Mouse (Mus musculus): ENCODE measurements at regions not wholly inside any gene's neighbourhood (a gene's known extent, or its start where the extent isn't known, plus 50 kb on each side); places are given as distances from the start of the nearest gene placed in this dataset.
A peak's percentile ranks its signal among the peaks of the same experiment; 100 is the strongest.

DNA sequence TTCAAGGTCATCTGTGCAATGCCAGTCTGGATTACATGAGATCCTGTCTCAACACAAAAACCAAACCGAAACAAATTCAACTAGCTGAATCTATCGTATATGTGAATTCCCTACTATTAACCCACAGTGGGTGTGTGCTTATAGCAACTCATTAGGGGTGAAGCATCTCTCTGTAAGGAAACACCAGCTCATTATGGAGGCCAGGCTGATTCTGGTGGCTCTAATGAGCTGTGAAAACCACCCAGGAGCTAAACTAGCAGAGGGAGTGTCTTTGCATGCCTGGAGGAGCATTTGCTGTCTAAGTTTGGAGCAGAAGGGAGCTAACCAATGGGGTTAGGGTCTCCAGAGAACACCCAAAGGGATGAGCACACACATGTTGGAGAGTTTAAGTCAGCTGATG, 54.1 kb upstream of the Adamts2 start:
- DNase-seq (ENCODE audit: low read depth): peak; percentile 43
- no peak for TF ChIP-seq CTCF (IDR thresholded peaks at IDR 0.05; ENCODE audit: borderline replicate concordance, extremely low read depth, insufficient read depth, insufficient read length)
- no peak for TF ChIP-seq POLR2A (IDR thresholded peaks at IDR 0.05; ENCODE audit: borderline replicate concordance, extremely low read depth, insufficient read depth, insufficient read length, poor library complexity, severe bottlenecking)

DNA sequence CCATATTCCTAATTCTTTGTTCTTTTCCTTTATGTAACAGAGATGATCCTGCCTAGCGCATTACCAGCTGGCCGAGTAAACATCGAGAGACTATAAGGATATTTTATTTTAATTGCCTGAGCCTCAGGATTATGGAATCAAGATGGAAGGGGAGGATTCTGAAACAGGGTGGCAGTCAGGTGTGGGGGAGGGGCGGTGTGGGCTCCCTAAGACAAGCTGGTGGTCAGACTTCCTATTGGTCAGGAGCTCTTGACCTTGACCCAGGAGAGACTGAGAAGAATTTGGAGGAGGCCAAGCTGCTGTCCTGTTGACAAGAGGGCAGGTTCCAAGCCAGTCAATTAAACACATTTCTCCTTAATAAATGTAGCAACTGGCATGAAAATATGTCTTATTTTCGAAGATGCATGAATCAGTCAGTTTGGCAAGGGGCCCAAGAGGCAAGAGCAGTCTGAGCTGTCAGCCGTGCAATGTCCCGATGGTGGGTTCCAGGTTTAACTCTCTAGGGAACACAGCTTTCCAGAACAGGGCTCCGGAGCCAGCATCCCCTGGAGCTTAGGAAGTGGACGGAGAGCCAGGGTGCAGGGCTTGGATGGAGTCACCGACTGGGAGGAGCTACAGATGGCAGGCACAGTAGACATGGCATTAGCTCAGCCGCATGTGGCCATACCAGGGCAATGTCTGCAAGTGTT, 55.3 kb upstream of the Adamts2 start:
- DNase-seq (ENCODE audit: low read depth): peak; percentile 71
- TF ChIP-seq POLR2A (IDR thresholded peaks at IDR 0.05; ENCODE audit: borderline replicate concordance, extremely low read depth, insufficient read depth, insufficient read length, poor library complexity, severe bottlenecking) (no peak), CTCF (IDR thresholded peaks at IDR 0.05; ENCODE audit: borderline replicate concordance, extremely low read depth, insufficient read depth, insufficient read length) (no peak)

DNA sequence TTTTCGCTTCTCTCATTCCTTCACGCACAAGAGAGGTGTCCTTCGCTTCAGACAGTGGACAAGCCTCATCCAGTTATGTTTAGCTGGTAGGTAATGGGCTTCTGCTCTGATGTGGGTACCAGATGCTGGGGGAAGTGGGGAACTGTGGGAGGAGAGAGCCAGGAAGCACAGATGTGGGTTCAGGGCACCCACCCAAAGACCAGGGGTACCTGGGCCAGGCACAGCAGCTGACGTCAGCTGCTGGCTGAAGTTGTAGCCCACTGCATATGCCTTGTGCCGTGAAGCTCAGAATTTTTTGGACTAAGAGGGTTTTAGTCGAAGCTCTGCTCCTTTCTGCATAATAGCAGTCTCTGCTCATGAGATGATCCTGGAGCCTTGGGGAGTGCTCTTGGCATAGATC, 56.5 kb upstream of the Adamts2 start:
- DNase-seq (ENCODE audit: low read depth): no peak
- TF ChIP-seq POLR2A (IDR thresholded peaks at IDR 0.05; ENCODE audit: borderline replicate concordance, extremely low read depth, insufficient read depth, insufficient read length, poor library complexity, severe bottlenecking) (no peak), CTCF (IDR thresholded peaks at IDR 0.05; ENCODE audit: borderline replicate concordance, extremely low read depth, insufficient read depth, insufficient read length) (no peak)

DNA sequence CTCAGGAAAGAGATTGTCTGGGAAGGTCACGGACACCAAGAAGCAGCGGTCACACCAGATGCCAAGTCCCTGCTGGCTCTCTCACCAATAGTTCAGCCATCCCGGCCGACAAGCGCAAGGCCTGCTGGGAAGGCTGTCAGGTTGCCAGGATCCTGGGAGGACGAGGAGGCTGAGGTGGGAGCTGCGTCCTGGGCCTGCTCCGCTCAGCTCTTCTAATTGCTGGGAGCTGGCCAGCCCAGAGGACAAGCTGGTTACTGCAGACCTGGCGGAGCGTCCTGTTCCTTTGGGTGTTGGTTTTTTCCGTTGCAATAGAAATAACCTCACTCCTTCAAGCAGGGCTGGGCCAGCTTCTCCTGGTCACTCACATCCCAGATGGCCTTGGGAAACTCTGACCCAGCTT, 61.7 kb upstream of the Adamts2 start:
- TF ChIP-seq CTCF (IDR thresholded peaks at IDR 0.05; ENCODE audit: borderline replicate concordance, extremely low read depth, insufficient read depth, insufficient read length): no peak
- TF ChIP-seq POLR2A (IDR thresholded peaks at IDR 0.05; ENCODE audit: borderline replicate concordance, extremely low read depth, insufficient read depth, insufficient read length, poor library complexity, severe bottlenecking): no peak
- peak; percentile 52 for DNase-seq (ENCODE audit: low read depth)

DNA sequence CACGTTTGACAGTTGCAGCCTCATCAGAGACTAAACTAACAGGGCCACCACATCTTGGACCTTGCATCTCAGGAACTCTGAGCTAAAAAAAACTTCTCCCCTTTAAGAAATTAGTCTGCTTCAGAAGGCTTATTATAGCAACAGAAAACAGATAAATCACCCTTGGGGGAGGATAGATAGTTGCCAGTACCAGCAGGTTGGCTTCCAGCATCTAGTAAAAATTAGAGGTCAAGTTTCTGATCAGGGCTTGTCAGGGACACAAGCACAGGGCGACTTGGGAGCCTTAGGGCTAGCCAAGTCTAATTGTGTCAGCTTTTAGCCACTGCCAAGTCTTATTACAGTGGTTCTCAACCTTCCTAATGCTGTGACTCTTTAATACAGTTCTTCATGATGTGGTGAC, 67.6 kb upstream of the Adamts2 start:
- no peak for DNase-seq (ENCODE audit: low read depth)
- TF ChIP-seq CTCF (IDR thresholded peaks at IDR 0.05; ENCODE audit: borderline replicate concordance, extremely low read depth, insufficient read depth, insufficient read length) (no peak), POLR2A (IDR thresholded peaks at IDR 0.05; ENCODE audit: borderline replicate concordance, extremely low read depth, insufficient read depth, insufficient read length, poor library complexity, severe bottlenecking) (no peak)

DNA sequence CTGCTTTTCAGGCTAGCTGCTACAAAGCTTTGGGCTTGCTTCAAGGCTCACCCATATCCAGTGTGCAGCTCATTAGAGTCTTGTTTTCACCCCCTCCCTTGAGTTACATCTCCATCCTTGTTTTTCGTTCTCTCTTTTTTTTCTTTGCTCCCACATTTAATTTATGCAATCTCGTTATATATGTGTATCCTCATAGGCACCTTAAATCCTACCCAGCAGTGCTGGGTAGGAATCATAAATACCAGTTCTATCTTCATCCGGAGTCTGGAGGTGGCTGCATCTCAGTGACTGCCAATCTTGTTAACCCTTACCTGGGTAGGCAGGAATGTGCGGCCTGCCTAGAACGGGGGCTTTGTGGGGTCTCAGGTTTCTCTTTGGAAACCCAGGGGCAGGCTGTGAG, 74.0 kb upstream of the Adamts2 start:
- no peak for TF ChIP-seq POLR2A (IDR thresholded peaks at IDR 0.05; ENCODE audit: borderline replicate concordance, extremely low read depth, insufficient read depth, insufficient read length, poor library complexity, severe bottlenecking)
- no peak for TF ChIP-seq CTCF (IDR thresholded peaks at IDR 0.05; ENCODE audit: borderline replicate concordance, extremely low read depth, insufficient read depth, insufficient read length)
- no peak for DNase-seq (ENCODE audit: low read depth)

DNA sequence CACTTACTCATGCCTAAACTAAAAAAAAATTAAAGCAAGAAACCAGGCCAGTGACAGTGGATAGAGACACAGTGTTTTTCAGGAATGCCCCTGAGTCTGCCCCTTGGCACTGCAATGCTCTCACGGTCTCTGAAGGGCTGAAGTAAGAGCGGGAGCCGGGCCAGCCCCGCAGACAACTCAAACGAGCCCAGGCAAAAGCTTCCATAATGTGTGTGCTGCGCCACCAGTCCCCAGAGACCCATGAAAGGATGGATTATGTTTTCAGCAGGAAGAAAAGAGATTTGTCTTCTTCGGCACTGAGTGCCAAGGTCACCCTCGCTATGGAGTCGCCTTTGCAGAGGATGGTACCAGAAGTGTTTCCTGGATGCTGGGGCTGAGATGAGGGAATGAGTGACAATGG, 81.7 kb upstream of the Adamts2 start:
- peak; percentile 44 for DNase-seq (ENCODE audit: low read depth)
- TF ChIP-seq POLR2A (IDR thresholded peaks at IDR 0.05; ENCODE audit: borderline replicate concordance, extremely low read depth, insufficient read depth, insufficient read length, poor library complexity, severe bottlenecking): no peak
- no peak for TF ChIP-seq CTCF (IDR thresholded peaks at IDR 0.05; ENCODE audit: borderline replicate concordance, extremely low read depth, insufficient read depth, insufficient read length)

DNA sequence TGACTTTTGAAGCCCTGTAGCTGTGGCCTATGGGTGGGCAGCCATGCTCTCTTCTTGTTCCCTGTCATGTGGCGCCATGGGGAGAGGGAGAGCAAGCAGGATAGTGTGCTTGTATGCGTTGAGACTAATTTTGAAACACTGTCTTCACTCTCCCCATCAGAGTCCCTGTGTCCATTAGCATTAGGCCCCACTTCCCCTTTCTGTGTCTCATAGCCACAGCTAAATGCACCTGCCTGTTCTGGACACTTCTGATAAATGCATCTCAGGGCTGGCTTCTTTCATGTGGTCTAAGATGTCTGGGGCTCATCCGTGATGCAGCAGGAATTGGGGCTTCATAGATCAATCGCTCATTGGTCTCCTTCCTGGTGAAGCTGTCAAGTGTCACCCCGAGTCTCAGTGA, 77.0 kb upstream of the Rufy1 start:
- DNase-seq (ENCODE audit: low read depth): no peak
- TF ChIP-seq CTCF (IDR thresholded peaks at IDR 0.05; ENCODE audit: borderline replicate concordance, extremely low read depth, insufficient read depth, insufficient read length) (no peak), POLR2A (IDR thresholded peaks at IDR 0.05; ENCODE audit: borderline replicate concordance, extremely low read depth, insufficient read depth, insufficient read length, poor library complexity, severe bottlenecking) (no peak)

DNA sequence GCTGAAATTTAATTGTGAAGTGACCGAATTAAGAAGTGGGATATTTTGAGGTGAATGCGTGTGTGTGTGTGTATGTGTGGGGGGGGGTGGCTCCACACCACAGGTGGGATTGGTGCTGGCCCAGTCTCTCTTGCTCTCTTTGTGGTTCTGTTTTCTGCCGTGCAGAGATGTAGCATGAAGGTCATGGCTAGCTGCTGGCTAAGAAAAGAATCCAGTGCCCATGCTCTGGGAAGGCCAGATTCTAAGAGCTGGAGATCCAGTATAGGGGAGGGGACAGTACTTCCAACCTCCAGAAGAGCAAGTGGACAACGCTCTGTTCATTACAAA, 76.5 kb upstream of the Rufy1 start:
- TF ChIP-seq CTCF (IDR thresholded peaks at IDR 0.05; ENCODE audit: borderline replicate concordance, extremely low read depth, insufficient read depth, insufficient read length) (no peak), POLR2A (IDR thresholded peaks at IDR 0.05; ENCODE audit: borderline replicate concordance, extremely low read depth, insufficient read depth, insufficient read length, poor library complexity, severe bottlenecking) (no peak)
- no peak for DNase-seq (ENCODE audit: low read depth)

DNA sequence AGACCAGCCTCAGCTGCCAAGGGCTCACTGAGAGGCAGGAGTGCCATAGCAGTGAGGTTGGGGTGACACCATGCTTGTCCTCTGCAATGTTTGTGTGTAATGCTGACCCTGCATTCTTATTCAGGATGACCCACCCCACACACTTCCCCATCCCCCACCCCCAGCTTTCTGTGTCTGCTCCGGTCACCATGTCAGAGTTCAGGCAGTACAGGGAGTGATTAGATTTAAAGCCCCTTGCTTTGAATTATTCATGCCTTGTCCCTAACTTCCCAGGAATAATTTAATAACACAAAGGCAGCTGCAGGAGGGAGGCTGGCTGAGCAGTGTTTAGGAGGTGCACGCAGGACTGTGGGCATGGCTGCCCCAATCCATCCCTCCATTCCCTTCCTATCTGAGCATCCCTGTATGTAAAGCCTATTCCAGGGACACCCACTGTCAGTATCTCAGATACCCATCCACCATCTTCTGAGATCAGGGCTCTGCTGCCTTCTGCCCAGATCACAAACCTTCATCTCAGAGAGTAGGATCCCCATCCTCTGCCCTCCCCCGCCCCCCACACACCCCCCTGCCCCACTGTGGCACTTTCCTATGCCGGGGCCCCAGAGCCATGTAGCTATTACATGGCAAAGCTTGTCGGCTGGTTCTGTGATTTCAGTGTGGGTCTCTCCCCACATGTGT, 76.0 kb upstream of the Rufy1 start:
- peak; percentile 64 for DNase-seq (ENCODE audit: low read depth)
- TF ChIP-seq CTCF (IDR thresholded peaks at IDR 0.05; ENCODE audit: borderline replicate concordance, extremely low read depth, insufficient read depth, insufficient read length) (no peak), POLR2A (IDR thresholded peaks at IDR 0.05; ENCODE audit: borderline replicate concordance, extremely low read depth, insufficient read depth, insufficient read length, poor library complexity, severe bottlenecking) (no peak)

DNA sequence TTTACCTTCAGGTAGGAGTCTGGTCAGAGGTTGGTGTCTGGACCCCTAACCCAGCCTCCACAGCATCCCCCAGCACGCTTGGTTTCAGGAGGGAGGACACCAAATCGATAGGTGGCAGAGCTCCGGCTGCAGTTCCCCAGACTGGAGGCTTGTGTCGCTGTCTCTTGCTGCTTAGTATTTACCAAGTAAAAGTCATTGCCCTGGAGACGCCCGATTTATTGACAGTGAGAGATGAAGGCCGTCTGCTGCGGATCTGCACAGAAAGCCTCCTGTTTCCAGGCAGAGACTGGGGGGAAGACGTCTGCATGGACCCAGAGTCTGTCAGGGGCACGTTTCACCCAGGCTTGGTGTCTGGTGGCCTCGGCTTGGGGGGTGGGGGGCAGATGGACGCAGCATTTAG, 70.4 kb upstream of the Rufy1 start:
- DNase-seq (ENCODE audit: low read depth): no peak
- TF ChIP-seq POLR2A (IDR thresholded peaks at IDR 0.05; ENCODE audit: borderline replicate concordance, extremely low read depth, insufficient read depth, insufficient read length, poor library complexity, severe bottlenecking) (no peak), CTCF (IDR thresholded peaks at IDR 0.05; ENCODE audit: borderline replicate concordance, extremely low read depth, insufficient read depth, insufficient read length) (no peak)

DNA sequence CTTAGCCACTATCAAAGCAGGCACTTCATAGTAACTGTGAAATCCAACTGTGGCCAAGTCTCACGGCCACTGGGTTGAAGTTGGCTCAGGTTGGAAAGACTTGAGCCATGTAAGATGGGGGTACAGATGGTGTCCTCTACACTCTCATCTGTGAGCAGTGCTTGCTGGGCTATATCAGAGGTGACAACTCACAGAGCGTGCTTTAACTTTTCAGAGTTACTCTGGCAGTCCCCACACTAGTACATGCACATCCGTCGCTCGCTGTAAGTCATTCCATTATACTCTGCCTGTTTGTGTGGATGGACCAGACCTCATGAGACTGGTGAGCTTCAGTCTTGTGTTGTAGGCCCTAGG, 62.2 kb upstream of the Rufy1 start:
- no peak for DNase-seq (ENCODE audit: low read depth)
- no peak for TF ChIP-seq CTCF (IDR thresholded peaks at IDR 0.05; ENCODE audit: borderline replicate concordance, extremely low read depth, insufficient read depth, insufficient read length)
- TF ChIP-seq POLR2A (IDR thresholded peaks at IDR 0.05; ENCODE audit: borderline replicate concordance, extremely low read depth, insufficient read depth, insufficient read length, poor library complexity, severe bottlenecking): no peak

All from brain, embryonic 14.5 days (tissue).